ENCODE assay signal across 31 mouse cellular contexts in the genomic region with DNA sequence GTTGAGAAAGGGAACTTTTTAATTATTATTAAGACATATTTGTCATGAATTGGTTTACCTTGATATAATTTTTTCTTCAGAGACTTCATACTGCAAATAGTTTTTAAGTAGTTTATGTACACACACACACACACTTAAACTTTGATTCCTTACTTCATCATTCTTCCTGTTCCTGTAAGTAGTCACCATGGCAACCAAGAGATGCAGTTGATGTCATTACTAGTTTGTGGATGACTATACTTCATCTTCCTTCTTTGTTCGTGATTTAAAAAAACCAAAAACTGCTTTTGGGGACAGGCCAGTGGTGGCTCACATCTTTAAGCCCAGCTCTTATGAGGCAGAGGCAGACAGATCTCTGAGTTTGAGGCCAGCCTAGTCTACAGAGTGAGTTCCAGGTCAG.
DNase-seq lines count a peak whose midpoint lies in the region; ATAC-seq and TF ChIP-seq lines count a peak whose summit lies in the region.
"Had no signal": no experiment of that assay in that cellular context is flagged by ENCODE, and none has a peak within 500 bp of the region (broad histone marks: within the 10 kb centered on the region; RNA-seq: fewer than 3 reads in every experiment).

No protein-coding gene starts in this region.

- intact Hi-C loops in left cerebral cortex, adult 2 months (cut with DNase I) = no loop called here

- 81% methylated on average over 1 of the region's 1 CpGs for WGBS in intestine, embryonic 16.5 days

- H3K4me3 ChIP-seq in left cerebral cortex, adult 2 months = peak overlapping the region; percentile 51
- no peak overlapping the region for H3K4me3 ChIP-seq in CH12.LX (replicated peaks in 1 of 3; ENCODE audit: low read depth in 2 of 3, low read length in 2 of 3, poor library complexity in 1 of 3)
- H3K4me3 ChIP-seq in intestine, embryonic 16.5 days (ENCODE audit: low read length) = no peak overlapping the region
- H3K4me3 ChIP-seq: embryonic facial prominence, embryonic 13.5 days; forebrain, embryonic 10.5 days; forebrain, embryonic 15.5 days; gastrocnemius, adult 2 months; heart, embryonic 13.5 days; hindbrain, embryonic 10.5 days; hindbrain, embryonic 15.5 days; limb, embryonic 10.5 days; limb, embryonic 15.5 days; midbrain, embryonic 12.5 days; stomach, embryonic 15.5 days had no signal

- no peak for TF ChIP-seq RAD21 in CH12.LX (IDR thresholded peaks at IDR 0.05; ENCODE audit: low read depth, low read length)

- H3K4me1 ChIP-seq in CH12.LX (ENCODE audit: control insufficient read depth in 1 of 2, insufficient read depth in 2 of 2) = peaks cover 7 to 51% of the 10 kb centered on the region in 2 experiments
- H3K4me1 ChIP-seq in intestine, embryonic 16.5 days (ENCODE audit: control insufficient read depth, insufficient read depth, low read length) = no peaks in the 10 kb centered on the region
- H3K4me1 ChIP-seq: embryonic facial prominence, embryonic 13.5 days; limb, embryonic 10.5 days; limb, embryonic 15.5 days; stomach, embryonic 15.5 days had no signal

- no peak for TF ChIP-seq CTCF in left cerebral cortex, adult 2 months (IDR thresholded peaks at IDR 0.05)
- no peak for TF ChIP-seq CTCF in CH12.LX (conservative IDR thresholded peaks at IDR 0.05 in 1 of 2, IDR thresholded peaks at IDR 0.05 in 1 of 2; ENCODE audit: low read depth in 2 of 2, low read length in 2 of 2)

- no peak for TF ChIP-seq EP300 in CH12.LX (IDR thresholded peaks at IDR 0.05; ENCODE audit: low read length)

- no peak for DNase-seq in left cerebral cortex, adult 2 months (ENCODE audit: extremely low spot score in 1 of 2, low spot score in 2 of 2)
- no peak for DNase-seq in left cerebral cortex, adult 18-20 months (ENCODE audit: low spot score in 2 of 2)
- DNase-seq in A20 (ENCODE audit: low read depth, low spot score) (peak; percentile 59), CH12.LX (ENCODE audit: extremely low read depth) (peak; percentile 50)
- DNase-seq in spleen, postnatal 10 days (ENCODE audit: low spot score in 2 of 2) = no peak
- no peak for DNase-seq in right cerebral cortex, postnatal 14 days
- DNase-seq: adrenal gland, postnatal 14 days; cerebellum, adult 11-12 months; cerebellum, adult 9-11 months; gastrocnemius, adult 2 months; heart, postnatal 10 days; kidney, adult 9 months; kidney, postnatal 10 days; lung, embryonic 14.5 days; right cerebral cortex, adult 18-20 months; right cerebral cortex, postnatal 4 days; thymus, postnatal 14 days had no signal

- no peak overlapping the region for H3K4me2 ChIP-seq in CH12.LX (ENCODE audit: insufficient read depth, low read depth, poor library complexity, severe bottlenecking)
- no peak overlapping the region for H3K4me2 ChIP-seq in intestine, embryonic 16.5 days (ENCODE audit: low read depth, low read length)
- H3K4me2 ChIP-seq: embryonic facial prominence, embryonic 13.5 days; forebrain, embryonic 15.5 days; heart, embryonic 13.5 days; hindbrain, embryonic 15.5 days; limb, embryonic 15.5 days; lung, embryonic 14.5 days; midbrain, embryonic 12.5 days; stomach, embryonic 15.5 days had no signal

- H3K9me3 ChIP-seq in CH12.LX (replicated peaks; ENCODE audit: low read length) = peaks cover 3% of the 10 kb centered on the region
- no peaks in the 10 kb centered on the region for H3K9me3 ChIP-seq in intestine, embryonic 16.5 days (ENCODE audit: control insufficient read depth, low read length)
- H3K9me3 ChIP-seq: embryonic facial prominence, embryonic 13.5 days; forebrain, embryonic 10.5 days; forebrain, embryonic 15.5 days; heart, embryonic 13.5 days; hindbrain, embryonic 10.5 days; hindbrain, embryonic 15.5 days; limb, embryonic 10.5 days; limb, embryonic 15.5 days; midbrain, embryonic 12.5 days; stomach, embryonic 15.5 days had no signal

- no peaks in the 10 kb centered on the region for H3K27me3 ChIP-seq in CH12.LX (replicated peaks)
- H3K27me3 ChIP-seq in intestine, embryonic 16.5 days (replicated peaks; ENCODE audit: control insufficient read depth, insufficient read depth, low read length) = no peaks in the 10 kb centered on the region
- H3K27me3 ChIP-seq: embryonic facial prominence, embryonic 13.5 days; forebrain, embryonic 15.5 days; heart, embryonic 13.5 days; hindbrain, embryonic 15.5 days; limb, embryonic 15.5 days; midbrain, embryonic 12.5 days; stomach, embryonic 15.5 days had no signal

- in situ Hi-C loops in CH12.LX (cut with MboI; ENCODE audit: low pct_ligation_motif_present, low pct_unique_long_range_greater_than_20kb, low sequenced_read_pairs) = no loop called here

- dilution Hi-C loops in CH12.LX (cut with MboI; ENCODE audit: extremely low pct_ligation_motif_present, extremely low pct_unique_long_range_greater_than_20kb, low sequenced_read_pairs) = no loop called here

- peak; percentile 70; the same call in 1 of the 2 replicates for ATAC-seq in monocyte, adult 5-6 weeks (replicated peaks; ENCODE audit: insufficient number of reproducible peaks, low FRiP score, low TSS enrichment, poor library complexity, severe bottlenecking)
- ATAC-seq in intestine, embryonic 16.5 days = no peak
- ATAC-seq: forebrain, embryonic 15.5 days; intestine, postnatal 0 days had no signal

- TF ChIP-seq POLR2A in CH12.LX (IDR thresholded peaks at IDR 0.05; ENCODE audit: low read depth, low read length) = no peak

- no peak overlapping the region for H3K9ac ChIP-seq in CH12.LX (ENCODE audit: insufficient read depth, low read depth)
- H3K9ac ChIP-seq in intestine, embryonic 16.5 days (ENCODE audit: low read depth, low read length) = no peak overlapping the region
- H3K9ac ChIP-seq: embryonic facial prominence, embryonic 13.5 days; forebrain, embryonic 15.5 days; heart, embryonic 13.5 days; hindbrain, embryonic 15.5 days; limb, embryonic 15.5 days; liver, embryonic 14.5 days; lung, embryonic 14.5 days; midbrain, embryonic 12.5 days; stomach, embryonic 15.5 days had no signal

- peaks cover 0 to 6% of the 10 kb centered on the region in 2 experiments for H3K36me3 ChIP-seq in CH12.LX (replicated peaks in 1 of 2; ENCODE audit: control insufficient read depth in 1 of 2, insufficient read depth in 1 of 2, low read length in 1 of 2)
- H3K36me3 ChIP-seq in intestine, embryonic 16.5 days (ENCODE audit: control insufficient read depth, insufficient read depth, low read length) = no peaks in the 10 kb centered on the region
- H3K36me3 ChIP-seq: embryonic facial prominence, embryonic 13.5 days; forebrain, embryonic 15.5 days; heart, embryonic 13.5 days; hindbrain, embryonic 15.5 days; limb, embryonic 15.5 days; midbrain, embryonic 12.5 days; stomach, embryonic 15.5 days had no signal

- H3K79me2 ChIP-seq in CH12.LX (replicated peaks; ENCODE audit: control insufficient read depth, extremely low read depth, insufficient read depth, poor library complexity, severe bottlenecking) = peaks cover 5% of the 10 kb centered on the region; the same call in 1 of the 2 replicates

- peak overlapping the region; percentile 45 for H3K27ac ChIP-seq in left cerebral cortex, adult 2 months
- H3K27ac ChIP-seq in CH12.LX (ENCODE audit: insufficient read depth, low read depth) = no peak overlapping the region
- H3K27ac ChIP-seq in intestine, embryonic 16.5 days (ENCODE audit: low read length) = no peak overlapping the region
- H3K27ac ChIP-seq: embryonic facial prominence, embryonic 13.5 days; forebrain, embryonic 10.5 days; forebrain, embryonic 15.5 days; gastrocnemius, adult 2 months; heart, embryonic 13.5 days; hindbrain, embryonic 10.5 days; hindbrain, embryonic 15.5 days; limb, embryonic 10.5 days; limb, embryonic 15.5 days; liver, embryonic 14.5 days; midbrain, embryonic 12.5 days; stomach, embryonic 15.5 days had no signal

TF ChIP-seq in CH12.LX, 34 proteins besides CTCF, POLR2A, EP300 and RAD21:
- TF ChIP-seq ZNF384 (IDR thresholded peaks at IDR 0.05; ENCODE audit: low read depth, low read length) = no peak
- TF ChIP-seq KAT2A (IDR thresholded peaks at IDR 0.05; ENCODE audit: insufficient replicate concordance, low read length) = no peak
- no peak for TF ChIP-seq SIN3A (IDR thresholded peaks at IDR 0.05; ENCODE audit: low read length)
- no peak for TF ChIP-seq NELFE (IDR thresholded peaks at IDR 0.05; ENCODE audit: low read depth, low read length)
- no peak for TF ChIP-seq USF2 (conservative IDR thresholded peaks at IDR 0.05; ENCODE audit: low read depth, low read length)
- TF ChIP-seq HCFC1 (IDR thresholded peaks at IDR 0.05; ENCODE audit: low read depth, low read length) = no peak
- TF ChIP-seq TCF12 (IDR thresholded peaks at IDR 0.05; ENCODE audit: low read depth, low read length) = no peak
- no peak for TF ChIP-seq POLR2AphosphoS2 (IDR thresholded peaks at IDR 0.05; ENCODE audit: low read depth, low read length)
- no peak for TF ChIP-seq IRF4 (IDR thresholded peaks at IDR 0.05; ENCODE audit: low read depth, low read length)
- TF ChIP-seq CHD1 (IDR thresholded peaks at IDR 0.05; ENCODE audit: low read depth, low read length) = no peak
- TF ChIP-seq RCOR1 (conservative IDR thresholded peaks at IDR 0.05; ENCODE audit: low read depth, low read length) = no peak
- no peak for TF ChIP-seq GABPA (IDR thresholded peaks at IDR 0.05; ENCODE audit: insufficient replicate concordance, low read depth, low read length)
- TF ChIP-seq ZKSCAN1 (IDR thresholded peaks at IDR 0.05; ENCODE audit: borderline replicate concordance, low read depth, low read length) = no peak
- no peak for TF ChIP-seq MEF2A (IDR thresholded peaks at IDR 0.05; ENCODE audit: borderline replicate concordance, low read depth, low read length)
- no peak for TF ChIP-seq PAX5 (IDR thresholded peaks at IDR 0.05; ENCODE audit: low read length)
TF ChIP-seq in CH12.LX: peak in this region for 0.

Comparison
In these comparisons a context has a peak if more than half of its experiments do, and no peak if none do; other contexts are left out.
1. DNase-seq: peak in A20 (single experiment) and CH12.LX (single experiment); none in left cerebral cortex, adult 2 months (0 of 2), left cerebral cortex, adult 18-20 months (0 of 2), spleen, postnatal 10 days (0 of 2) and right cerebral cortex, postnatal 14 days (single experiment).